Mouse (Mus musculus) embryonic facial prominence, embryonic 10.5 days (tissue): ENCODE results near the gene Afg3l1. TPM values are rescaled to one million over a fixed set of nuclear protein-coding genes. Genes with fewer than 3 reads are reported as not detected.
"Not testable (repeated sequence)": the region's sequence is repeated elsewhere in the genome, so short reads cannot be mapped to it uniquely, and the experiment has no call there.

Source experiments
- DNase-seq: peaks from one replicate; pipeline ENCODE4 v3.0.0-alpha.2; 2017; ENCODE audit warnings: low spot score
- H3K27ac ChIP-seq: fragments of 300-500 bp; sonication (generic); replicated peaks from 2 replicates; pipeline ENCODE4 v1.5.1; 2016; ENCODE audit warnings: mild to moderate bottlenecking
- H3K27me3 ChIP-seq: fragments of 300-500 bp; sonication (generic); replicated peaks from 2 replicates; pipeline ENCODE4 v1.6.1; 2016; ENCODE audit warnings: low read depth, mild to moderate bottlenecking; ENCODE audit not compliant: poor library complexity, severe bottlenecking
- H3K36me3 ChIP-seq: fragments of 300-500 bp; sonication (generic); replicated peaks from 2 replicates; pipeline ENCODE4 v1.6.1; 2016; ENCODE audit warnings: mild to moderate bottlenecking, moderate library complexity
- H3K4me1 ChIP-seq: fragments of 300-500 bp; sonication (generic); 2 replicates; pipeline ENCODE4 v1.6.1; 2016
- H3K4me3 ChIP-seq: fragments of 300-500 bp; sonication (generic); 2 replicates; pipeline ENCODE4 v1.5.1; 2016; ENCODE audit warnings: mild to moderate bottlenecking, moderate library complexity
- H3K9me3 ChIP-seq: fragments of 300-500 bp; sonication (generic); 2 replicates; pipeline ENCODE4 v1.6.1; 2016; ENCODE audit warnings: mild to moderate bottlenecking
- WGBS: fragments of 180-500 bp; shearing (Covaris S2); methylation state at CpG from one replicate; pipeline ENCODE4 v1.1.7; 2016; 5-methylcytosine and 5-hydroxymethylcytosine counted together
- polyA plus RNA-seq: library from polyadenylated mRNA; unstranded; fragments of >200 nt; fragmentation: Nextera tagmentation; extraction: Ambion mirVana; gene quantifications from 2 replicates; pipeline ENCODE4 v1.2.1, GENCODE M21; 2016

Gene Afg3l1
- polyA plus RNA-seq, 1 experiment from 2014 or later = 68.1 TPM

- H3K27me3 ChIP-seq = peaks cover 37% of the 10 kb centered on the region
- peaks cover 58% of the 10 kb centered on the region for H3K36me3 ChIP-seq
- peaks cover 4% of the 10 kb centered on the region; the same call in 1 of the 2 replicates for H3K4me1 ChIP-seq
- no peak for DNase-seq
- H3K4me3 ChIP-seq = no peak overlapping the region
- no peak overlapping the region for H3K27ac ChIP-seq
- 84% methylated on average over 9 of the region's 9 CpGs for WGBS
- no peaks in the 10 kb centered on the region for H3K9me3 ChIP-seq
Observed at GRCm38 (mm10) chr8:123536242-123536989, 58.7 kb downstream of the Afg3l1 start.

- no peak overlapping the region for H3K4me3 ChIP-seq
- H3K36me3 ChIP-seq = peaks cover 52% of the 10 kb centered on the region
- DNase-seq = no peak
- no peaks in the 10 kb centered on the region for H3K9me3 ChIP-seq
- H3K27ac ChIP-seq = no peak overlapping the region
- peaks cover 4% of the 10 kb centered on the region; the same call in 1 of the 2 replicates for H3K4me1 ChIP-seq
- H3K27me3 ChIP-seq = peaks cover 37% of the 10 kb centered on the region
- WGBS = 21% methylated on average over 10 of the region's 10 CpGs
Observed at GRCm38 (mm10) chr8:123536990-123537380, 59.3 kb downstream of the Afg3l1 start.

- Histone ChIP-seq H3K27me3 (peaks cover 37% of the 10 kb centered on the region), H3K36me3 (peaks cover 45% of the 10 kb centered on the region)
- H3K4me1 ChIP-seq, H3K27ac ChIP-seq, H3K9me3 ChIP-seq, H3K4me3 ChIP-seq, DNase-seq: not testable (repeated sequence)
- 75% methylated on average over 8 of the region's 14 CpGs for WGBS
Observed at GRCm38 (mm10) chr8:123537641-123538040, 59.9 kb downstream of the Afg3l1 start.

Other genes with a start within 250 kb of the Afg3l1 start
- gene Spata2l, start 241.7 kb upstream of the Afg3l1 start, polyA plus RNA-seq = 1.6 and 3.0 TPM in 2 replicates
- gene Zfp276, start 223.7 kb upstream of the Afg3l1 start, polyA plus RNA-seq = 29.4 and 31.1 TPM in 2 replicates
- 22.2 and 25.1 TPM in 2 replicates for gene Vps9d1, start 223.6 kb upstream of the Afg3l1 start, polyA plus RNA-seq
- 49.4 and 52.3 TPM in 2 replicates for gene Fanca, start 159.3 kb upstream of the Afg3l1 start, polyA plus RNA-seq
- gene Spire2, start 145.2 kb upstream of the Afg3l1 start, polyA plus RNA-seq = 4.3 and 5.8 TPM in 2 replicates
- 141 and 144 TPM in 2 replicates for gene Tcf25, start 104.2 kb upstream of the Afg3l1 start, polyA plus RNA-seq
- not detected in 2 replicates for gene Mc1r, start 70.8 kb upstream of the Afg3l1 start, polyA plus RNA-seq
- gene Tubb3, start 66.5 kb upstream of the Afg3l1 start, polyA plus RNA-seq = 223 and 230 TPM in 2 replicates
- 43.5 and 44.5 TPM in 2 replicates for gene Def8, start 54.4 kb upstream of the Afg3l1 start, polyA plus RNA-seq
- 11.3 and 12.1 TPM in 2 replicates for gene Dbndd1, start 37.6 kb downstream of the Afg3l1 start, polyA plus RNA-seq
- gene Gas8, start 40.9 kb downstream of the Afg3l1 start, polyA plus RNA-seq = 42.3 and 43.7 TPM in 2 replicates
- gene Rhou, start 176.0 kb downstream of the Afg3l1 start, polyA plus RNA-seq = 6.2 and 6.3 TPM in 2 replicates